Mouse (Mus musculus) stomach, postnatal 0 days (tissue): ENCODE results near the gene Tspo.

Experiments used
- CTCF ChIP-seq: IDR thresholded peaks from 2 replicates; pipeline ENCODE4 v1.5.1; 2016; ENCODE audit warnings: antibody characterized with exemption, low read depth, mild to moderate bottlenecking, moderate library complexity
- EP300 ChIP-seq: optimal IDR thresholded peaks from 2 replicates; pipeline ENCODE3; 2016; ENCODE audit warnings: antibody characterized with exemption

- TF ChIP-seq CTCF (no peak), EP300 (no peak)
These were observed 23.5 kb upstream of the Tspo start for GRCm38 (mm10) chr15:83539905-83540304.
